Mouse (Mus musculus) lung, embryonic 15.5 days (tissue): ENCODE measurements at regions not wholly inside any gene's neighbourhood (a gene's known extent, or its start where the extent isn't known, plus 50 kb on each side); places are given as distances from the start of the nearest gene placed in this dataset.

Source experiments
- ATAC-seq: fragments of 200-750 bp; cut with Nextera tagmentation; 2 replicates; pipeline ENCODE4 v1.8.0; 2017; ENCODE audit warnings: moderate number of reproducible peaks, borderline replicate concordance; ENCODE audit not compliant: low FRiP score, low TSS enrichment; ENCODE audit errors: extremely low read depth
- H3K27ac ChIP-seq: fragments of 300-500 bp; sonication (generic); 2 replicates; pipeline ENCODE4 v1.5.1; 2015; ENCODE audit warnings: moderate library complexity, mild to moderate bottlenecking, inconsistent platforms
- H3K27me3 ChIP-seq: fragments of 300-500 bp; sonication (generic); 2 replicates; pipeline ENCODE4 v1.6.1; 2015; ENCODE audit warnings: inconsistent platforms
- H3K36me3 ChIP-seq: fragments of 300-500 bp; sonication (generic); 2 replicates; pipeline ENCODE4 v1.6.1; 2015; ENCODE audit warnings: inconsistent platforms
- H3K4me1 ChIP-seq: fragments of 300-500 bp; sonication (generic); 2 replicates; pipeline ENCODE4 v1.6.1; 2015; ENCODE audit warnings: inconsistent platforms
- H3K4me2 ChIP-seq: fragments of 300-500 bp; sonication (generic); 2 replicates; pipeline ENCODE4 v1.6.1; 2015; ENCODE audit warnings: inconsistent platforms, mild to moderate bottlenecking, moderate library complexity
- H3K4me3 ChIP-seq: fragments of 300-500 bp; sonication (generic); 2 replicates; pipeline ENCODE4 v1.5.1; 2015; ENCODE audit warnings: mild to moderate bottlenecking, inconsistent platforms
- H3K9ac ChIP-seq: fragments of 300-500 bp; sonication (generic); 2 replicates; pipeline ENCODE4 v1.6.1; 2015; ENCODE audit warnings: inconsistent platforms
- H3K9me3 ChIP-seq: fragments of 300-500 bp; sonication (generic); 2 replicates; pipeline ENCODE4 v1.6.1; 2016; ENCODE audit warnings: inconsistent platforms
- WGBS: fragments of 180-500 bp; shearing (Covaris S2); methylation state at CpG from one replicate; pipeline ENCODE4 v1.1.7; 2015; 5-methylcytosine and 5-hydroxymethylcytosine counted together

GRCm38 (mm10) chr17:47095191-47095590 lies 84.8 kb upstream of the Ubr2 start:
- H3K4me1 ChIP-seq, result no peaks in the 10 kb centered on the region
- no peak overlapping the region for H3K27ac ChIP-seq
- H3K4me3 ChIP-seq, result no peak overlapping the region
- 79% methylated on average over 3 of the region's 3 CpGs for WGBS
- no peaks in the 10 kb centered on the region for H3K36me3 ChIP-seq
- ATAC-seq, result no peak
- no peak overlapping the region for H3K9ac ChIP-seq
- no peaks in the 10 kb centered on the region for H3K27me3 ChIP-seq
- no peaks in the 10 kb centered on the region for H3K9me3 ChIP-seq
- no peak overlapping the region for H3K4me2 ChIP-seq

GRCm38 (mm10) chr17:47092076-47092475 lies 81.7 kb upstream of the Ubr2 start:
- Histone ChIP-seq H3K9me3 (no peaks in the 10 kb centered on the region), H3K9ac (no peak overlapping the region), H3K36me3 (no peaks in the 10 kb centered on the region), H3K27ac (no peak overlapping the region), H3K27me3 (no peaks in the 10 kb centered on the region), H3K4me1 (no peaks in the 10 kb centered on the region), H3K4me2 (no peak overlapping the region), H3K4me3 (no peak overlapping the region)
- WGBS, result 87% methylated on average over 9 of the region's 9 CpGs
- ATAC-seq, result no peak

- 75% methylated on average over 3 of the region's 3 CpGs for whole genome bisulfite sequencing
Observed at GRCm38 (mm10) chr17:47089769-47090168, 79.4 kb upstream of the Ubr2 start.

GRCm38 (mm10) chr17:47069206-47069605 lies 58.9 kb upstream of the Ubr2 start:
- no peak for ATAC-seq
- no peak overlapping the region for H3K9ac ChIP-seq
- H3K4me1 ChIP-seq, result no peaks in the 10 kb centered on the region
- 100% methylated on average over 2 of the region's 2 CpGs for WGBS
- no peak overlapping the region for H3K4me3 ChIP-seq
- H3K9me3 ChIP-seq, result no peaks in the 10 kb centered on the region
- no peaks in the 10 kb centered on the region for H3K27me3 ChIP-seq
- H3K36me3 ChIP-seq, result no peaks in the 10 kb centered on the region
- no peak overlapping the region for H3K27ac ChIP-seq
- no peak overlapping the region for H3K4me2 ChIP-seq

More at GRCm38 (mm10) chr17:47089769-47090168, 79.4 kb upstream of the Ubr2 start:
- H3K36me3 ChIP-seq, result no peaks in the 10 kb centered on the region
- no peak overlapping the region for H3K9ac ChIP-seq
- no peak for ATAC-seq
- H3K4me2 ChIP-seq, result no peak overlapping the region
- no peak overlapping the region for H3K27ac ChIP-seq
- H3K4me1 ChIP-seq, result no peaks in the 10 kb centered on the region
- no peaks in the 10 kb centered on the region for H3K9me3 ChIP-seq
- no peak overlapping the region for H3K4me3 ChIP-seq
- no peaks in the 10 kb centered on the region for H3K27me3 ChIP-seq

- Histone ChIP-seq H3K9ac (no peak overlapping the region), H3K36me3 (no peaks in the 10 kb centered on the region), H3K9me3 (no peaks in the 10 kb centered on the region), H3K4me2 (no peak overlapping the region), H3K4me1 (peaks cover 3% of the 10 kb centered on the region; the same call in 1 of the 2 replicates), H3K27ac (no peak overlapping the region), H3K27me3 (no peaks in the 10 kb centered on the region), H3K4me3 (no peak overlapping the region)
- no peak for ATAC-seq
- 79% methylated on average over 4 of the region's 4 CpGs for WGBS
Observed at GRCm38 (mm10) chr17:47065307-47065901, 55.0 kb upstream of the Ubr2 start.

- Histone ChIP-seq H3K9ac (no peak overlapping the region), H3K27ac (no peak overlapping the region), H3K9me3 (no peaks in the 10 kb centered on the region), H3K4me2 (no peak overlapping the region), H3K4me1 (peaks cover 9% of the 10 kb centered on the region), H3K4me3 (no peak overlapping the region), H3K27me3 (no peaks in the 10 kb centered on the region), H3K36me3 (no peaks in the 10 kb centered on the region)
- ATAC-seq, result no peak
- 75% methylated on average over 14 of the region's 14 CpGs for WGBS
Observed at GRCm38 (mm10) chr17:47064592-47065306, 54.4 kb upstream of the Ubr2 start.

- ATAC-seq, result no peak
- H3K4me2 ChIP-seq, result no peak overlapping the region
- no peak overlapping the region for H3K9ac ChIP-seq
- H3K9me3 ChIP-seq, result no peaks in the 10 kb centered on the region
- H3K27ac ChIP-seq, result no peak overlapping the region
- whole genome bisulfite sequencing, result 82% methylated on average over 4 of the region's 4 CpGs
- no peak overlapping the region for H3K4me3 ChIP-seq
- H3K4me1 ChIP-seq, result peaks cover 13% of the 10 kb centered on the region
- no peaks in the 10 kb centered on the region for H3K36me3 ChIP-seq
- no peaks in the 10 kb centered on the region for H3K27me3 ChIP-seq
Observed at GRCm38 (mm10) chr17:47064006-47064405, 53.6 kb upstream of the Ubr2 start.

- H3K27ac ChIP-seq, result no peak overlapping the region
- H3K4me1 ChIP-seq, result peaks cover 13% of the 10 kb centered on the region
- 56% methylated on average over 8 of the region's 8 CpGs for WGBS
- H3K9me3 ChIP-seq, result 0 out of 2 replicates have a peak, but pooled peaks cover 5% of the 10 kb centered on the region
- H3K4me2 ChIP-seq, result no peak overlapping the region
- no peak for ATAC-seq
- no peaks in the 10 kb centered on the region for H3K27me3 ChIP-seq
- no peak overlapping the region for H3K4me3 ChIP-seq
- no peak overlapping the region for H3K9ac ChIP-seq
- H3K36me3 ChIP-seq, result no peaks in the 10 kb centered on the region
Observed at GRCm38 (mm10) chr17:47061031-47061620, 50.8 kb upstream of the Ubr2 start.
